Mouse (Mus musculus) embryonic fibroblast, embryonic 13.5 days (primary cell): ENCODE data around the gene Gm43191.

ENCODE experiments used
- CTCF ChIP-seq: IDR thresholded peaks from 2 replicates; pipeline ENCODE4 v1.5.1; 2011; ENCODE audit warnings: mild to moderate bottlenecking, control low read depth, low read length, moderate library complexity, borderline replicate concordance; ENCODE audit not compliant: insufficient read depth
- POLR2A ChIP-seq: IDR thresholded peaks from 2 replicates; pipeline ENCODE4 v1.6.1; 2011; ENCODE audit warnings: low read depth, mild to moderate bottlenecking, control low read depth, low read length, moderate library complexity

- no peak for TF ChIP-seq CTCF
- TF ChIP-seq POLR2A, result no peak
Observed at GRCm38 (mm10) chr3:116618855-116619254, 62.2 kb downstream of the Gm43191 start.
